Mouse (Mus musculus): ENCODE measurements around the gene Chl1. TPM values are rescaled to one million over a fixed set of nuclear protein-coding genes. Genes with fewer than 3 reads are reported as not detected.
A peak's percentile ranks its signal among the peaks of the same experiment; 100 is the strongest.

The Chl1 gene
- 22.2 and 30.4 TPM in 2 replicates for polyA plus RNA-seq (2016; fragmentation: Nextera tagmentation; extraction: Ambion mirVana)

DNA sequence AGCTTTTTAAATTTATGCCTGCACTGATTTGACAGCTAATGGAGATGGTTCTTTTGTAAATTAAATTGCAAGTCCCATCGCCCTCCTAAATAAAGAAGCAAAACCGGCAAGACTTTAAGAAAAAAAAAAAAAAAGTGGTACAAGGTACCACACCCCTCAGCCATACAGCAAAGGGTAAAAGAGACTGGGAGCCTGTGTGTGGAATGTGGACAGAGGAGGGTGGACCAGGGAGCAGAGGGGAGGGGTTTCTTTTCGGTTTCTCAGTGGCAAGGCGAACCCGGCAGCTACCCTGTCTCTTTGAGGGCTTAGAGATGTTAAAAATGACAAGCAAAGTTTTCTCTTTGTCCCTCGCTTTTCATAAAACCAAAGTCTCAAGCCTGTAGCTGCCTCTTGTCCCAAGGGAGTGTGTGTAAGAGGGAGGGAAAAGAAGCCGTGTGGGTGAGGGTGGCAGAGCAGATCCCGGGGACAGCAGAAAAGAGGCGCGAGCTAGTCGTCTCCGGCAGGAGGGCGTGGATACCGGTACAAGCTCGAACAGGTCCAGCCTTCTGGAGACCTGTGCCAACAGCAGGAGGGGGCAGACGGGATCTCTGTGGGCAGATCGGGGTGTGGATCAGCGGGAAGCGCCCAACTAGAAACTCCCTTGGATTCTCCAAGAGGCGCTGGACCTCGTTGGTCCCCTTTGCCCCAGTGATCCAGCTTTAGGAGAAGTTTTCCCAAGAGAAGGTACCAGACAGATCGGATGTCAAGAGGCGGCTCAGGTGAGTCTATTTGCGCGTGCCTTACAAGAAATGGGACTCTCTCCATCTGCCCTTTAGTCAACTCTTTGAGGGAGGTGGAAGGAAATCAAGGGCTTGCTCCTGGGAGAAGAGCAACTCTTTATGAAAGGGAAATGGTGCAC is at the start of gene Chl1:
TSS of gene Chl1 (plus strand) at position 195 of the 898 bp plus-strand sequence.
- Histone ChIP-seq H3K27ac (replicated peaks) (peak within 1 kb of the TSS; percentile 84), H3K9me3 (no peaks in the 10 kb centered on the region), H3K4me1 (peaks cover 19% of the 10 kb centered on the region), H3K4me3 (peak within 1 kb of the TSS; percentile 54), H3K27me3 (peaks cover 37% of the 10 kb centered on the region), H3K4me2 (replicated peaks) (peak within 1 kb of the TSS; percentile 83), H3K9ac (replicated peaks) (peak within 1 kb of the TSS; percentile 48), H3K36me3 (no peaks in the 10 kb centered on the region)
- ATAC-seq (ENCODE audit: low FRiP score, low read depth), result peak; percentile 20; the same call in 1 of the 2 replicates
- 3% methylated on average over 25 of the region's 25 CpGs for WGBS

DNA sequence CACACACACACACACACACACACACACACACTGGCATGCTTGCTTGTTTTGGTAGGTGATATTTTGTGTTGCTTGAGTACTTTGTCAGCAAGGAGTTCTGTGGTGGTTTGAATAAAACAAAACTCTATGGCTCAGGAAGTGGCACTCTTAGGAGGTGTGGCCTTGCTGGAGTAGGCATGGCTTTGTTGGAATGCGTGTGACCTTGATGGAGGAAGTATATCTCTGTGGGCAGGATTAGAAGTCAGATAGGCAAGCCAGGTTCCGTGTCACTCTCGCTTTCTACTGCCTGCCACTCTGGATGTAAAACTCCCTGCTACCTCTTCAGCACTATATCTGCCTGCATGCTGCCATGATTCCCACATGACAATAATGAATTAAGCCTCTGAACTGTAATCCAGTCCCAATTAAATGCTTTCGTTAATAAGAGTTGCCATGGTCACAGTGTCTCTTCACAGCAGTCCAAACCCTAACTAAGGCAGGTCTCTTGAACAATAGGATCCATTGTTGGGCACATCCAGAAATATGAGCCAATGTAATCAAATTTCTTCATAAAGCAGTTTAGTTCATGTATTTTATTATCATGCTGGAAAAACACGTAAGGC is 44.8 kb upstream of the Chl1 start:
- no peaks in the 10 kb centered on the region for H3K27me3 ChIP-seq
- 81% methylated on average over 5 of the region's 5 CpGs for WGBS
- no peaks in the 10 kb centered on the region for H3K4me1 ChIP-seq
- no peaks in the 10 kb centered on the region for H3K9me3 ChIP-seq
- H3K4me2 ChIP-seq (replicated peaks), result no peak overlapping the region
- H3K36me3 ChIP-seq, result no peaks in the 10 kb centered on the region
- no peak overlapping the region for H3K9ac ChIP-seq (replicated peaks)
- no peak overlapping the region for H3K27ac ChIP-seq (replicated peaks)
- no peak overlapping the region for H3K4me3 ChIP-seq
- no peak for ATAC-seq (ENCODE audit: low FRiP score, low read depth)

DNA sequence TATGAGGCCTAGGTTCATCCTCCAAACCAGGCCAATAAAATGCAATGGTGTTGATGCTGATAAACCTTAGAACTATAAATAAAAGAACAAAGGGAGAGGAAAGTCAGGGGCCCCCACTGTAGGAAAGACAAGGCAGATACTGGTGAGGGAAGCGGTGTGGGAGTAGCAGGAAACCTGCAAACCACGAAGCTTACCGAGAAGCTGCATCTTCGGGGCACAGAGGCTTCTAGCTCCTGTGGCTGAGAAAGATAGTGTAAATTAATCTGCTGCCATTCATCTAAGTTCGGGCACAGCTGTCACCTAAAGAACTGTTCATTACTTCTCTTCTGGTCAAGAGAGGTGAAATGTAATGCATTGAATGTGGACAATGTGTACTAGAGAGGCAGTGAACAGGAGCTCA is 37.1 kb upstream of the Chl1 start:
- H3K36me3 ChIP-seq, result no peaks in the 10 kb centered on the region
- H3K9me3 ChIP-seq, result no peaks in the 10 kb centered on the region
- no peak overlapping the region for H3K27ac ChIP-seq (replicated peaks)
- H3K4me3 ChIP-seq, result no peak overlapping the region
- no peaks in the 10 kb centered on the region for H3K27me3 ChIP-seq
- no peak overlapping the region for H3K4me2 ChIP-seq (replicated peaks)
- ATAC-seq (ENCODE audit: low FRiP score, low read depth), result no peak
- H3K9ac ChIP-seq (replicated peaks), result no peak overlapping the region
- no peaks in the 10 kb centered on the region for H3K4me1 ChIP-seq
- WGBS, result 72% methylated on average over 5 of the region's 5 CpGs

- no peaks in the 10 kb centered on the region for H3K27me3 ChIP-seq
- H3K4me3 ChIP-seq, result no peak overlapping the region
- H3K27ac ChIP-seq (replicated peaks), result no peak overlapping the region
- no peak for ATAC-seq (ENCODE audit: low FRiP score, low read depth)
- no peaks in the 10 kb centered on the region for H3K36me3 ChIP-seq
- H3K9ac ChIP-seq (replicated peaks), result no peak overlapping the region
- no peaks in the 10 kb centered on the region for H3K9me3 ChIP-seq
- H3K4me2 ChIP-seq (replicated peaks), result no peak overlapping the region
- 65% methylated on average over 1 of the region's 1 CpGs for WGBS
- no peaks in the 10 kb centered on the region for H3K4me1 ChIP-seq
Observed at GRCm38 (mm10) chr6:103487199-103487598, 23.2 kb upstream of the Chl1 start.

DNA sequence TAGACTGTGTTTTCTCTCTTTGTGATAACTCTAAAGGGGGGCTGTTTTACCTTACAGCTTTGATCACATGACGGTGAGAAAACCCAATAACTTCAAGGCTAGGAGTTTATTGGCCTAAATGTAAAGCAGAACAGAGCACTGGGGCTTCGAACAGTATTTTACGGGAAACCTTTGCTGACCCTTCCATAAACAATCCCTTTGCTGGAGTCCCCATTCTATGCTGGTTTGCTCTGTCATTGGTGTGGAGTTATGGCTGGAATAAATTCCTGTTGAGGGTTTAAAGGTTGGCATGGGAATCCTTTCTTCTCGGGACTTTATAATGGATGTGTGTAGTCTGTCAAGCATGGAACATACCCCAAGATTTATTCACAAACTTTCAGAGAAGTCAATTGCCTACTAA is 12.0 kb upstream of the Chl1 start:
- no peak for ATAC-seq (ENCODE audit: low FRiP score, low read depth)

GRCm38 (mm10) chr6:103504065-103504464 is 6.3 kb upstream of the Chl1 start:
- ATAC-seq (ENCODE audit: low FRiP score, low read depth), result no peak
- WGBS, result 66% methylated on average over 3 of the region's 3 CpGs
- Histone ChIP-seq H3K4me2 (replicated peaks) (no peak overlapping the region), H3K4me1 (0 out of 2 replicates have a peak, but pooled peaks cover 4% of the 10 kb centered on the region), H3K27me3 (peaks cover 3% of the 10 kb centered on the region; the same call in 1 of the 2 replicates), H3K4me3 (no peak overlapping the region), H3K27ac (replicated peaks) (no peak overlapping the region), H3K9me3 (no peaks in the 10 kb centered on the region), H3K9ac (replicated peaks) (no peak overlapping the region), H3K36me3 (no peaks in the 10 kb centered on the region)

More for the DNA sequence above, 12.0 kb upstream of the Chl1 start:
- Histone ChIP-seq H3K9ac (replicated peaks) (no peak overlapping the region), H3K4me2 (replicated peaks) (no peak overlapping the region), H3K4me3 (no peak overlapping the region), H3K4me1 (no peaks in the 10 kb centered on the region), H3K27me3 (no peaks in the 10 kb centered on the region), H3K27ac (replicated peaks) (no peak overlapping the region), H3K36me3 (no peaks in the 10 kb centered on the region), H3K9me3 (no peaks in the 10 kb centered on the region)
- 54% methylated on average over 4 of the region's 4 CpGs for WGBS

DNA sequence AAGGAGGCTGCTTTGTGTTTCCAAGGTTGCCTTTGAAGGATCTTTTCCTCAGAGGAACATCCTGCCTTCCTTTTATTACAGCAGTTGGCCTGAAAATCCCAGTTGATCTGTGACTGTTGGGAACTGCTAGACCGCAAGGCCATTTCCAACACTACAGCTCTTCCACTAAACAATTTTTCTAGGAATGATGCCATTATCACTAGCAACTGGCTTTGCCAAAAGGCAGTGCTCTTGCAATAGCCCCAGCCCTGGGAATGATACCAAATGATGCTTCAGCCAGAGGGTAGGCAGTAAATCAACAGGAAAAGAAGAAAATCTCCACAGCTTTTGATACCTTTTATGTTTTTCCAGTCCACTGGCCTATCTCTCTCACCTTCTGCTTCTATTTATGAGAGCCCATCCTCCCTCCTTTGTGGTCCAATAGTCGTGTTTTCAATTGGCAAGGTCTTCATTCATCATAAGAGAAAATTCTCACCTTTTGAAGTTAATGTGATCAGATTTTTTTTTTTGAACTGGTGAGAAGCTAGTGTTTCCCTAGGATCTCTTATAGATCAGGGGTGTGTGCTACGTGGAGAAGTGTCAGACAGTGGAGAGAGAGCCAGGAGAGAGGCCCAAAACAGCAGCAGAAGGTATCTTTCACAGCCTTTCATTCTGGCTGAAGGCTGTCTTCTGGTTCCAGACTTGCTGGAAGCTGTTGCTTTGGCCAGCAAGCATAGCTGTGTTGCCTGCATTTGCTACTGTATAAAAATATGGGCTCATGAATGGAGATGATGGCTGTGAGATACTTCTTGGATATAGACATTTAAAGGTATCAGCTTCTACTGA is 2.4 kb upstream of the Chl1 start:
- Histone ChIP-seq H3K4me2 (replicated peaks) (no peak overlapping the region), H3K4me3 (no peak overlapping the region), H3K36me3 (no peaks in the 10 kb centered on the region), H3K27ac (replicated peaks) (no peak overlapping the region), H3K9me3 (no peaks in the 10 kb centered on the region), H3K27me3 (peaks cover 33% of the 10 kb centered on the region), H3K9ac (replicated peaks) (no peak overlapping the region), H3K4me1 (peaks cover 19% of the 10 kb centered on the region)
- no peak for ATAC-seq (ENCODE audit: low FRiP score, low read depth)
- 79% methylated on average over 3 of the region's 3 CpGs for WGBS

GRCm38 (mm10) chr6:103509596-103509995 is 790 bp upstream of the Chl1 start:
- H3K4me1 ChIP-seq, result peaks cover 19% of the 10 kb centered on the region
- H3K9me3 ChIP-seq, result no peaks in the 10 kb centered on the region
- no peak overlapping the region for H3K9ac ChIP-seq (replicated peaks)
- no peaks in the 10 kb centered on the region for H3K36me3 ChIP-seq
- ATAC-seq (ENCODE audit: low FRiP score, low read depth), result no peak
- H3K27ac ChIP-seq (replicated peaks), result no peak overlapping the region
- H3K4me2 ChIP-seq (replicated peaks), result no peak overlapping the region
- H3K4me3 ChIP-seq, result no peak overlapping the region
- 81% methylated on average over 4 of the region's 4 CpGs for WGBS
- H3K27me3 ChIP-seq, result peaks cover 37% of the 10 kb centered on the region

DNA sequence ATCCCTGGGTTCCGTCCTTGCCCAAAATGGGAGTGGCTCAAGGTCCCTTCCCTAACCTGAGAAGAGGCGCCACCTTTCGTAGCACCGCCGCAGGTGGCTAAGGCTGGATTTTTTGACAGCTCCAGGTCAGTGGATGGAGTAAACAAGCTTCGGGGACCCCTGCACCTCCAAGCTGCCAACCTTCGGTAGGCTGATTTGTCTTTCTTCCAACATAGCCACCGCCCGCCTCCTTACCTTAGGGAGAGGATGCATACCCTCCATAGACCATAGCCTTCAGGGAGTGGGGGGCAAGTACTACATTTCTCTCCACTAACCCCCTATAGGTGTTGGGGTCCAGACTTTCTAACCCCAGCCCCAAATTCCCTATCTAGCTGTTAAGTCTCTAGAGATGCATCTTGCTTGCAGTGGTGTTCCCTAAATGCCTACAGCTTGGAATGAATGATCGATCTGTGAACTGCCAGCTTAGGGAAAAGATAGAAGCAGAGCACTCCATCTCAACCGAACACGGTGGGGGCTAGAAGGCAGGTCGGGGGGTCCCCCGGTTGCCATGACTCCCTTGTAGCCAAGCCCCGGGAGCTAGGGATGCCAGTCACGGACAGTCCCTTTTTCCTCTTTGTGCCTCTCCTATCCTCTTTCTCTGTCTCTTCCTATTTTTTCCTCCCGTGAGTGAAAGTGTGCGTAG is 1.0 kb downstream of the Chl1 start:
- H3K9me3 ChIP-seq, result no peaks in the 10 kb centered on the region
- peaks cover 37% of the 10 kb centered on the region for H3K27me3 ChIP-seq
- ATAC-seq (ENCODE audit: low FRiP score, low read depth), result peak; percentile 53
- H3K36me3 ChIP-seq, result no peaks in the 10 kb centered on the region
- H3K9ac ChIP-seq (replicated peaks), result peak overlapping the region; percentile 48
- peak overlapping the region; percentile 54 for H3K4me3 ChIP-seq
- H3K27ac ChIP-seq (replicated peaks), result peak overlapping the region; percentile 84
- peaks cover 19% of the 10 kb centered on the region for H3K4me1 ChIP-seq
- 4% methylated on average over 18 of the region's 18 CpGs for WGBS
- H3K4me2 ChIP-seq (replicated peaks), result peak overlapping the region; percentile 83

DNA sequence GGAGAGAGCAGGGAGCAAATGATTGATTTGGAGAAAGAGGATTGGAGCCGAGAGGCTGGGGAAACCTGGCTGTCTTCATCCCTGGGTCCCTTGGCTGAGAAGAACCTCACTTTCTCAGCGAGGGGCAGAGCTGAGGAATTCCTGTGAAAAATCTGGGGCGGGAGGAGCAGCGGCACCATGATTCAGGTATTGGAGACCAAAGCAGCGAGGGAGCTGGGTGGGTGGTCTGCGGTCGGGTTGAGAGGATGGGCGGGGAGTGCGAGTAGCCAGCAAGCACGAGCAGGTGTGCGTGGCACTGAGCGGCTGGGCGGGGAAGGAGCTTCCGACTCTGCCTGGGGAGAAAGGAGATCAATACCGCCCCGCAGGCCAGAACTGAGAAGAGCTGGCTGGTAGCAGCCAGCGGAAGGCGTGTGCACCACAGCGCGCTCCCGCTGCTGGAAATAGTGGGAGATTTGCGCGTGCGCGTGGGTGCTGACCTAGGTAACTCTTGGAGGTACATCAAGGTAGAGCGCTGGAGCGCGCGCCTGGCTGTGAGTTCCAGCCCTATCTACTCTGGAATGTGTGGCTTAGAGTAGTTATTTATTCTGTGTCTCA is 1.7 kb downstream of the Chl1 start:
- under 1% methylated on average over 29 of the region's 29 CpGs for WGBS
- no peaks in the 10 kb centered on the region for H3K9me3 ChIP-seq
- peak overlapping the region; percentile 83 for H3K4me2 ChIP-seq (replicated peaks)
- peaks cover 37% of the 10 kb centered on the region for H3K27me3 ChIP-seq
- H3K4me1 ChIP-seq, result peaks cover 19% of the 10 kb centered on the region
- no peaks in the 10 kb centered on the region for H3K36me3 ChIP-seq
- H3K4me3 ChIP-seq, result peak overlapping the region; percentile 54
- peak overlapping the region; percentile 84 for H3K27ac ChIP-seq (replicated peaks)
- ATAC-seq (ENCODE audit: low FRiP score, low read depth), result peak; percentile 87
- H3K9ac ChIP-seq (replicated peaks), result peak overlapping the region; percentile 48

GRCm38 (mm10) chr6:103512911-103513321 is 2.5 kb downstream of the Chl1 start:
- Histone ChIP-seq H3K4me1 (peaks cover 15% of the 10 kb centered on the region), H3K9me3 (no peaks in the 10 kb centered on the region), H3K27me3 (peaks cover 34% of the 10 kb centered on the region), H3K27ac (replicated peaks) (0 out of 2 replicates have a peak overlapping the region, but pooled peaks have one; percentile 15), H3K36me3 (no peaks in the 10 kb centered on the region), H3K4me2 (replicated peaks) (peak overlapping the region; percentile 83), H3K9ac (replicated peaks) (no peak overlapping the region), H3K4me3 (peak overlapping the region; percentile 54)
- no peak for ATAC-seq (ENCODE audit: low FRiP score, low read depth)
- WGBS, result 58% methylated on average over 6 of the region's 6 CpGs
